Mouse (Mus musculus) myocyte (in vitro differentiated cells): ENCODE measurements around the gene Krt18. TPM values are rescaled to one million over a fixed set of nuclear protein-coding genes. Genes with fewer than 3 reads are reported as not detected.

ENCODE experiments used
- H3K27me3 ChIP-seq: one replicate; pipeline ENCODE4 v1.6.1; 2011; ENCODE audit not compliant: control insufficient read depth, insufficient read depth, insufficient read length
- H3K36me3 ChIP-seq: one replicate; pipeline ENCODE4 v1.6.1; 2011; ENCODE audit not compliant: control insufficient read depth, insufficient read depth
- H3K4me2 ChIP-seq: one replicate; pipeline ENCODE4 v1.6.1; 2011; ENCODE audit warnings: low read depth, control low read depth
- H3K4me3 ChIP-seq: one replicate; pipeline ENCODE4 v1.5.1; 2011; ENCODE audit warnings: mild to moderate bottlenecking, control low read depth, moderate library complexity
- H3K79me2 ChIP-seq: one replicate; pipeline ENCODE4 v1.6.1; 2011; ENCODE audit not compliant: control insufficient read depth, insufficient read depth
- H3ac ChIP-seq: one replicate; pipeline ENCODE4 v1.6.1; 2011; ENCODE audit not compliant: control insufficient read depth, insufficient read length
- CEBPB ChIP-seq: IDR thresholded peaks from 2 replicates; pipeline ENCODE4 v1.6.1; 2011; ENCODE audit warnings: mild to moderate bottlenecking, moderate library complexity; ENCODE audit not compliant: poor library complexity, insufficient read depth, severe bottlenecking
- E2F4 ChIP-seq: IDR thresholded peaks from one replicate; pipeline ENCODE4 v1.6.1; 2011; ENCODE audit warnings: mild to moderate bottlenecking, control low read depth, moderate library complexity; ENCODE audit not compliant: insufficient read depth
- MAX ChIP-seq: IDR thresholded peaks from one replicate; pipeline ENCODE4 v1.6.1; 2011; ENCODE audit warnings: low read depth, mild to moderate bottlenecking, control low read depth
- MYOD1 ChIP-seq, 3 experiments: IDR thresholded peaks; one replicate each; pipeline ENCODE4 v1.6.1; 2011; ENCODE audit warnings: control low read depth in 2 of 3, low read depth in 2 of 3, mild to moderate bottlenecking in 2 of 3, moderate library complexity in 1 of 3; ENCODE audit not compliant: insufficient read length in 2 of 3, control insufficient read depth in 1 of 3
- MYOG ChIP-seq, 3 experiments: IDR thresholded peaks; one replicate each; pipeline ENCODE4 v1.6.1; 2011; ENCODE audit warnings: control low read depth in 2 of 3, low read depth in 2 of 3, mild to moderate bottlenecking in 2 of 3; ENCODE audit not compliant: insufficient read length in 2 of 3, control insufficient read depth in 1 of 3, insufficient read depth in 1 of 3
- POLR2A ChIP-seq: IDR thresholded peaks from one replicate; pipeline ENCODE4 v1.6.1; 2011; ENCODE audit warnings: low read depth, mild to moderate bottlenecking, control low read depth, moderate library complexity; ENCODE audit not compliant: insufficient read length
- POLR2AphosphoS2 ChIP-seq: IDR thresholded peaks from one replicate; pipeline ENCODE4 v1.6.1; 2011; ENCODE audit warnings: low read depth, control low read depth; ENCODE audit not compliant: insufficient read length
- REST ChIP-seq: IDR thresholded peaks from one replicate; pipeline ENCODE4 v1.6.1; 2011; ENCODE audit warnings: mild to moderate bottlenecking, control low read depth, moderate library complexity; ENCODE audit not compliant: insufficient read depth, insufficient read length
- SRF ChIP-seq: IDR thresholded peaks from one replicate; pipeline ENCODE4 v1.6.1; 2011; ENCODE audit warnings: low read depth; ENCODE audit not compliant: control insufficient read depth, insufficient read length
- TCF12 ChIP-seq: IDR thresholded peaks from one replicate; pipeline ENCODE4 v1.6.1; 2011; ENCODE audit warnings: mild to moderate bottlenecking, control low read depth; ENCODE audit not compliant: poor library complexity, insufficient read depth, severe bottlenecking
- TCF3 ChIP-seq: IDR thresholded peaks from one replicate; pipeline ENCODE4 v1.6.1; 2011; ENCODE audit warnings: low read depth, control low read depth; ENCODE audit not compliant: insufficient read length
- USF1 ChIP-seq: IDR thresholded peaks from one replicate; pipeline ENCODE4 v1.6.1; 2011; ENCODE audit warnings: low read depth, mild to moderate bottlenecking, control low read depth, moderate library complexity
- polyA plus RNA-seq: library from polyadenylated mRNA; unstranded; fragments of >200 nt; fragmentation: generic; extraction: Trizol; gene quantifications from one replicate; pipeline ENCODE4 v1.2.1, GENCODE M21; 2012; ENCODE audit warnings: missing spikeins

Krt18 gene
- not detected for polyA plus RNA-seq

- Histone ChIP-seq H3K4me3 (no peak within 1 kb of the TSS), H3K79me2 (no peaks in the 10 kb centered on the region), H3K27me3 (no peaks in the 10 kb centered on the region), H3K4me2 (no peak within 1 kb of the TSS), H3K36me3 (no peaks in the 10 kb centered on the region), H3ac (no peak within 1 kb of the TSS)
- TF ChIP-seq MYOG (IDR thresholded peaks at IDR 0.05; ENCODE audit: control insufficient read depth in 1 of 3, insufficient read depth in 1 of 3, insufficient read length in 2 of 3, low read depth in 2 of 3) (no peak), REST (no peak), USF1 (no peak), TCF3 (no peak), POLR2AphosphoS2 (no peak), POLR2A (no peak), E2F4 (no peak), CEBPB (no peak), TCF12 (no peak), MYOD1 (IDR thresholded peaks at IDR 0.05; ENCODE audit: control insufficient read depth in 1 of 3, insufficient read length in 2 of 3, low read depth in 2 of 3) (no peak), SRF (no peak)
These were observed at the start of gene Krt18 for GRCm38 (mm10) chr15:102028040-102028439. Gene Krt18 (plus strand): TSS chr15:102028180.

- H3ac ChIP-seq, result no peak overlapping the region
- H3K79me2 ChIP-seq, result no peaks in the 10 kb centered on the region
- H3K27me3 ChIP-seq, result no peaks in the 10 kb centered on the region
- no peak overlapping the region for H3K4me2 ChIP-seq
- no peak for TF ChIP-seq TCF12
- TF ChIP-seq MYOD1 (IDR thresholded peaks at IDR 0.05; ENCODE audit: control insufficient read depth in 1 of 3, insufficient read length in 2 of 3, low read depth in 2 of 3), result peak in 1 of 3 experiments; percentile 53
- peak in 1 of 3 experiments; percentile 25 for TF ChIP-seq MYOG (IDR thresholded peaks at IDR 0.05; ENCODE audit: control insufficient read depth in 1 of 3, insufficient read depth in 1 of 3, insufficient read length in 2 of 3, low read depth in 2 of 3)
- H3K4me3 ChIP-seq, result no peak overlapping the region
- no peaks in the 10 kb centered on the region for H3K36me3 ChIP-seq
These were observed 47.1 kb upstream of the Krt18 start for GRCm38 (mm10) chr15:101980849-101981248.

GRCm38 (mm10) chr15:101983315-101983948, 44.5 kb upstream of the Krt18 start:
- Histone ChIP-seq H3K4me3 (peak overlapping the region; percentile 14), H3K36me3 (no peaks in the 10 kb centered on the region), H3K27me3 (no peaks in the 10 kb centered on the region), H3K4me2 (peak overlapping the region; percentile 1), H3ac (no peak overlapping the region), H3K79me2 (no peaks in the 10 kb centered on the region)
- no peak for TF ChIP-seq TCF3
- no peak for TF ChIP-seq USF1
- no peak for TF ChIP-seq MYOG (IDR thresholded peaks at IDR 0.05; ENCODE audit: control insufficient read depth in 1 of 3, insufficient read depth in 1 of 3, insufficient read length in 2 of 3, low read depth in 2 of 3)
- no peak for TF ChIP-seq TCF12

GRCm38 (mm10) chr15:101983949-101984601, 43.9 kb upstream of the Krt18 start:
- Histone ChIP-seq H3ac (no peak overlapping the region), H3K4me2 (peak overlapping the region; percentile 80), H3K79me2 (no peaks in the 10 kb centered on the region), H3K4me3 (peak overlapping the region; percentile 14), H3K36me3 (no peaks in the 10 kb centered on the region), H3K27me3 (no peaks in the 10 kb centered on the region)
- TF ChIP-seq MYOD1 (IDR thresholded peaks at IDR 0.05; ENCODE audit: control insufficient read depth in 1 of 3, insufficient read length in 2 of 3, low read depth in 2 of 3) (no peak), TCF12 (no peak), USF1 (peak; percentile 94)

GRCm38 (mm10) chr15:101984746-101985145, 43.2 kb upstream of the Krt18 start:
- Histone ChIP-seq H3K36me3 (no peaks in the 10 kb centered on the region), H3K79me2 (no peaks in the 10 kb centered on the region), H3ac (no peak overlapping the region), H3K4me2 (peak overlapping the region; percentile 80), H3K27me3 (no peaks in the 10 kb centered on the region), H3K4me3 (peak overlapping the region; percentile 14)
- TF ChIP-seq POLR2AphosphoS2, result no peak

- Histone ChIP-seq H3K4me3 (no peak overlapping the region), H3ac (no peak overlapping the region), H3K36me3 (no peaks in the 10 kb centered on the region), H3K79me2 (no peaks in the 10 kb centered on the region), H3K27me3 (no peaks in the 10 kb centered on the region), H3K4me2 (peak overlapping the region; percentile 50)
- TF ChIP-seq MYOG (IDR thresholded peaks at IDR 0.05; ENCODE audit: control insufficient read depth in 1 of 3, insufficient read depth in 1 of 3, insufficient read length in 2 of 3, low read depth in 2 of 3) (no peak), TCF12 (no peak), MAX (no peak), POLR2A (no peak), SRF (no peak), E2F4 (no peak), POLR2AphosphoS2 (no peak), REST (no peak), USF1 (no peak), MYOD1 (IDR thresholded peaks at IDR 0.05; ENCODE audit: control insufficient read depth in 1 of 3, insufficient read length in 2 of 3, low read depth in 2 of 3) (no peak), CEBPB (no peak), TCF3 (no peak)
These were observed 39.9 kb upstream of the Krt18 start for GRCm38 (mm10) chr15:101988119-101988518.
